Mouse (Mus musculus) spleen, adult 2 months (tissue): ENCODE data around the gene Rbfox1.

Source experiments
- CTCF ChIP-seq: fragments of 200-500 bp; IDR thresholded peaks from 2 replicates; pipeline ENCODE4 v1.5.1; 2011; ENCODE audit warnings: mild to moderate bottlenecking, inconsistent platforms; ENCODE audit not compliant: insufficient read depth, insufficient read length, insufficient replicate concordance; ENCODE audit errors: extremely low read depth
- POLR2A ChIP-seq: fragments of 200-500 bp; IDR thresholded peaks from 2 replicates; pipeline ENCODE4 v1.6.1; 2011; ENCODE audit warnings: low read depth, low read length, inconsistent platforms

DNA sequence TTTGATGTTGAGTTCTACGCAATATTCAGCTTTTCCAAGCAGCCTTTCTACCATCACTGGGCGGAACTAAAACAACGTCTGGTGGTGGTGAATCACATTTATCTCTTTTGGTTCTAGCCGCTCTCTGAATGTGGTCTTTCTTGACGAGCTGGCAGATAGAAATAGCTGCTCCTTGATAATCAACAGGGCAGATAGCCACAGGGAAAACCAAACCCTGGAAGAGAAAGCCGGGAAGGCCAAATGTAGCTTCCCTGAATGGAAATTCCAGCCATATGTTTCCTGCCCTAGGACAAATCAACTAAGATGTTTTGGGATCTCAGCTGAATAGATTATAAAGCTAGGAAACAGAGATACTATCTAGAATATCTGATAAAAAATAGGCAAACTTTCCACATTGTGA, 1177.4 kb downstream of the Rbfox1 start:
- TF ChIP-seq CTCF (no peak), POLR2A (no peak)
